Mouse (Mus musculus) lung, embryonic 16.5 days (tissue): Measurements from ENCODE around the gene Drosha. TPM values are rescaled to one million over a fixed set of nuclear protein-coding genes. Genes with fewer than 3 reads are reported as not detected.

Experiments used
- ATAC-seq: fragments of 200-750 bp; cut with Nextera tagmentation; 2 replicates; pipeline ENCODE4 v1.8.0; 2017; ENCODE audit warnings: low read depth, mild to moderate bottlenecking, moderate library complexity
- H3K27ac ChIP-seq: fragments of 300-500 bp; sonication (generic); 2 replicates; pipeline ENCODE4 v1.5.1; 2014; ENCODE audit warnings: mild to moderate bottlenecking, control low read depth, low read length
- H3K27me3 ChIP-seq: fragments of 300-500 bp; sonication (generic); 2 replicates; pipeline ENCODE4 v1.6.1; 2014; ENCODE audit warnings: low read depth, low read length, mixed read lengths; ENCODE audit not compliant: control insufficient read depth, insufficient read depth
- H3K36me3 ChIP-seq: fragments of 300-500 bp; sonication (generic); 2 replicates; pipeline ENCODE4 v1.6.1; 2014; ENCODE audit warnings: low read length; ENCODE audit not compliant: control insufficient read depth, insufficient read depth
- H3K4me1 ChIP-seq: fragments of 300-500 bp; sonication (generic); replicated peaks from 2 replicates; pipeline ENCODE4 v1.6.1; 2014; ENCODE audit warnings: low read length, mixed read lengths; ENCODE audit not compliant: control insufficient read depth, insufficient read depth
- H3K4me2 ChIP-seq: fragments of 300-500 bp; sonication (generic); 2 replicates; pipeline ENCODE4 v1.6.1; 2014; ENCODE audit warnings: low read depth, low read length, control low read depth
- H3K4me3 ChIP-seq: fragments of 300-500 bp; sonication (generic); 2 replicates; pipeline ENCODE4 v1.5.1; 2014; ENCODE audit warnings: mild to moderate bottlenecking, low read length, control low read depth
- H3K9ac ChIP-seq: fragments of 300-500 bp; sonication (generic); 2 replicates; pipeline ENCODE4 v1.6.1; 2014; ENCODE audit warnings: low read length, control low read depth
- H3K9me3 ChIP-seq: fragments of 300-500 bp; sonication (generic); 2 replicates; pipeline ENCODE4 v1.6.1; 2016; ENCODE audit warnings: low read length; ENCODE audit not compliant: control insufficient read depth
- WGBS: fragments of 180-500 bp; shearing (Covaris S2); extraction: QIAGEN DNeasy Blood & Tissue Kit; methylation state at CpG from one replicate; pipeline ENCODE4 v1.1.7; 2014; 5-methylcytosine and 5-hydroxymethylcytosine counted together
- polyA plus RNA-seq: library from polyadenylated mRNA; unstranded; fragments of >200 nt; fragmentation: Nextera tagmentation; extraction: Ambion mirVana; gene quantifications from 2 replicates; pipeline ENCODE4 v1.2.1, GENCODE M21; 2015

The Drosha gene
- polyA plus RNA-seq, 1 experiment from 2014 or later: 32.0 TPM

GRCm38 (mm10) chr15:12849373-12849772 is 24.8 kb downstream of the Drosha start:
- Histone ChIP-seq H3K36me3 (peaks cover 26% of the 10 kb centered on the region), H3K4me3 (no peak overlapping the region), H3K9me3 (no peaks in the 10 kb centered on the region), H3K4me1 (no peaks in the 10 kb centered on the region), H3K4me2 (no peak overlapping the region), H3K9ac (no peak overlapping the region), H3K27ac (no peak overlapping the region), H3K27me3 (no peaks in the 10 kb centered on the region)
- WGBS: 69% methylated on average over 4 of the region's 4 CpGs
- no peak for ATAC-seq

GRCm38 (mm10) chr15:12853471-12853870 is 28.9 kb downstream of the Drosha start:
- no peak for ATAC-seq
- Histone ChIP-seq H3K9ac (no peak overlapping the region), H3K9me3 (no peaks in the 10 kb centered on the region), H3K36me3 (peaks cover 17% of the 10 kb centered on the region), H3K27me3 (no peaks in the 10 kb centered on the region), H3K27ac (no peak overlapping the region), H3K4me2 (no peak overlapping the region), H3K4me1 (no peaks in the 10 kb centered on the region), H3K4me3 (no peak overlapping the region)
- WGBS: 94% methylated on average over 8 of the region's 8 CpGs

GRCm38 (mm10) chr15:12856780-12857179 is 32.2 kb downstream of the Drosha start:
- Histone ChIP-seq H3K9ac (no peak overlapping the region), H3K4me2 (no peak overlapping the region), H3K4me1 (no peaks in the 10 kb centered on the region), H3K27ac (no peak overlapping the region), H3K9me3 (no peaks in the 10 kb centered on the region), H3K4me3 (no peak overlapping the region), H3K27me3 (no peaks in the 10 kb centered on the region), H3K36me3 (peaks cover 10% of the 10 kb centered on the region)
- 95% methylated on average over 6 of the region's 6 CpGs for WGBS
- no peak for ATAC-seq

GRCm38 (mm10) chr15:12857840-12858516 is 33.4 kb downstream of the Drosha start:
- whole genome bisulfite sequencing: 86% methylated on average over 12 of the region's 12 CpGs
- Histone ChIP-seq H3K9me3 (no peaks in the 10 kb centered on the region), H3K9ac (no peak overlapping the region), H3K27ac (no peak overlapping the region), H3K36me3 (peaks cover 10% of the 10 kb centered on the region), H3K4me3 (no peak overlapping the region), H3K27me3 (no peaks in the 10 kb centered on the region), H3K4me1 (no peaks in the 10 kb centered on the region), H3K4me2 (no peak overlapping the region)
- ATAC-seq: no peak

- Histone ChIP-seq H3K9me3 (no peaks in the 10 kb centered on the region), H3K27me3 (no peaks in the 10 kb centered on the region), H3K36me3 (peaks cover 10% of the 10 kb centered on the region), H3K4me1 (no peaks in the 10 kb centered on the region), H3K27ac (no peak overlapping the region), H3K9ac (no peak overlapping the region), H3K4me2 (no peak overlapping the region), H3K4me3 (no peak overlapping the region)
- ATAC-seq: no peak
- WGBS: 92% methylated on average over 3 of the region's 3 CpGs
These were observed 34.0 kb downstream of the Drosha start for GRCm38 (mm10) chr15:12858645-12859044.

- no peaks in the 10 kb centered on the region for H3K27me3 ChIP-seq
- no peaks in the 10 kb centered on the region for H3K9me3 ChIP-seq
- H3K27ac ChIP-seq: no peak overlapping the region
- 91% methylated on average over 3 of the region's 3 CpGs for WGBS
- no peaks in the 10 kb centered on the region for H3K4me1 ChIP-seq
- no peak overlapping the region for H3K4me3 ChIP-seq
- ATAC-seq: no peak
- peaks cover 17% of the 10 kb centered on the region for H3K36me3 ChIP-seq
- H3K4me2 ChIP-seq: no peak overlapping the region
- no peak overlapping the region for H3K9ac ChIP-seq
These were observed 37.4 kb downstream of the Drosha start for GRCm38 (mm10) chr15:12862061-12862460.

GRCm38 (mm10) chr15:12863669-12864068 is 39.1 kb downstream of the Drosha start:
- WGBS: 45% methylated on average over 1 of the region's 1 CpGs
- peaks cover 16% of the 10 kb centered on the region for H3K36me3 ChIP-seq

GRCm38 (mm10) chr15:12865595-12866314 is 41.1 kb downstream of the Drosha start:
- H3K27ac ChIP-seq: no peak overlapping the region
- H3K4me3 ChIP-seq: no peak overlapping the region
- peaks cover 13% of the 10 kb centered on the region for H3K36me3 ChIP-seq
- ATAC-seq: no peak
- H3K27me3 ChIP-seq: no peaks in the 10 kb centered on the region
- 78% methylated on average over 7 of the region's 7 CpGs for WGBS
- H3K9me3 ChIP-seq: no peaks in the 10 kb centered on the region
- H3K4me2 ChIP-seq: no peak overlapping the region
- no peaks in the 10 kb centered on the region for H3K4me1 ChIP-seq
- H3K9ac ChIP-seq: no peak overlapping the region

More at GRCm38 (mm10) chr15:12863669-12864068, 39.1 kb downstream of the Drosha start:
- no peak overlapping the region for H3K4me2 ChIP-seq
- H3K27me3 ChIP-seq: no peaks in the 10 kb centered on the region
- H3K27ac ChIP-seq: no peak overlapping the region
- H3K4me1 ChIP-seq: no peaks in the 10 kb centered on the region
- peak; percentile 54 for ATAC-seq
- H3K4me3 ChIP-seq: no peak overlapping the region
- no peak overlapping the region for H3K9ac ChIP-seq
- no peaks in the 10 kb centered on the region for H3K9me3 ChIP-seq

- 77% methylated on average over 8 of the region's 8 CpGs for WGBS
- H3K4me1 ChIP-seq: no peaks in the 10 kb centered on the region
- H3K27ac ChIP-seq: no peak overlapping the region
- no peak overlapping the region for H3K4me2 ChIP-seq
- ATAC-seq: no peak
- H3K4me3 ChIP-seq: no peak overlapping the region
- H3K27me3 ChIP-seq: no peaks in the 10 kb centered on the region
- no peaks in the 10 kb centered on the region for H3K9me3 ChIP-seq
- H3K36me3 ChIP-seq: peaks cover 16% of the 10 kb centered on the region
- H3K9ac ChIP-seq: no peak overlapping the region
These were observed 42.7 kb downstream of the Drosha start for GRCm38 (mm10) chr15:12867269-12867668.
